Mouse (Mus musculus) lung, adult 2 months (tissue): ENCODE results near the gene Rap1gap. TPM values are rescaled to one million over a fixed set of nuclear protein-coding genes. Genes with fewer than 3 reads are reported as not detected.

Experiments
- DNase-seq: peaks from one replicate; pipeline ENCODE4 v3.0.0; 2022
- H3K4me1 ChIP-seq: fragments of 200-500 bp; 2 replicates; pipeline ENCODE4 v1.6.1; 2011; ENCODE audit warnings: low read length; ENCODE audit not compliant: control insufficient read depth, insufficient read depth
- H3K4me3 ChIP-seq: fragments of 200-500 bp; replicated peaks from 2 replicates; pipeline ENCODE3; 2011; ENCODE audit warnings: low read depth, mild to moderate bottlenecking, control low read depth, low read length; ENCODE audit errors: extremely low read depth
- CTCF ChIP-seq: fragments of 200-500 bp; IDR thresholded peaks from 2 replicates; pipeline ENCODE4 v1.5.1; 2011; ENCODE audit warnings: mild to moderate bottlenecking, low read length, control low read depth; ENCODE audit not compliant: insufficient read depth
- POLR2A ChIP-seq: fragments of 200-500 bp; IDR thresholded peaks from 2 replicates; pipeline ENCODE4 v1.6.1; 2011; ENCODE audit warnings: low read depth, mild to moderate bottlenecking, control low read depth, low read length, borderline replicate concordance; ENCODE audit errors: extremely low read depth
- WGBS: fragments of 180-500 bp; shearing (Covaris S2); methylation state at CpG from one replicate; pipeline ENCODE4 v1.1.7; 2018; 5-methylcytosine and 5-hydroxymethylcytosine counted together
- polyA plus RNA-seq: library from polyadenylated mRNA; depleted of rRNA; stranded (reverse); fragments of >200 nt; gene quantifications from 2 replicates; pipeline ENCODE4 v1.2.3, GENCODE M21; 2012

Rap1gap gene
- polyA plus RNA-seq, 1 experiment = 68.3 TPM

DNA sequence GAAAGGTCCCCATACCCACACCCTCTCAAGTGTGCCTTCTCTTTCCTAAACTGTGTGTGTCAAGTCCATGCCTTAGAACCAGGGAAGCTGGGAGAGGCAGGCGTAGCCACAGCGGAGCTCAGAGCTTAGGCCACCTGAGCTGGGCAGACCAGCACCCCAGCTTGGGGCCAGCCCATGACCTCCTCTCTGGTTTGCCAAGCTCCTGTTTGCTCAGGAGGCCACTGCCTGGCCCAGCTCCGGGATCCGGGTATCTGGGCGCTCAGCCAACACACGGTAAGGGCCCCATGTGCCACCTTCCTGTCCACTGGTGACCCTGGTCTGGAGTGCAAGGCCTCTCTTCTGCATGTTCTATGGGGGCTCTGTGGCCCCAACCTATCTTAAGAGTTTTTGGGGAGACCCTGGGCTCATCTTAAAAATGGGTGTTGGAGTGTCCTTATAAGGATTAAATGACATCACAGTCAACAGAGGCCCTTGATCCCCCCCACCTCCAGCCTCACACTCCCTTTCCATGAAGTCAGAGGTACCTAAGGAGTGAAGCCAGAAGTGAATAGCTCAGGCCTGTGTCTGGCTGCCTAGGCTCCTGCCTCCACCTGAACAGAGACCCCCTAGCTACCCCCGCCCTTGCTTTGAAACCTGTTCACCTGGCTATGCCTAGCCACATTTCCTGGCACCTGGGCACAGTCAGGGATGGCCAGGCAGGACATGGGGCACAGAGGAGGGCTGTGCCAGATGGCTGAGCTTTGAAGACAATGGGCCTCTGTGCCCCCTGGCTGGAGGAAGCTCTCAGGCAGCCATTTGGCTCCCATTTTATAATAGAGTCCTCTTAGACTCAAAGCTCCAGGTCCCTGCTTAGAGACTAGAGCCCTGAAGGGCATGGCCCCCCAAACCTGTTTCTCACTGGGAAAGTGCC lies 33.8 kb downstream of the Rap1gap start:
- H3K4me1 ChIP-seq = no peaks in the 10 kb centered on the region; the same call in 1 of the 2 replicates
- TF ChIP-seq CTCF = no peak
- TF ChIP-seq POLR2A = no peak; the same call in 1 of the 2 replicates
- no peak overlapping the region for H3K4me3 ChIP-seq
- peak; percentile 67 for DNase-seq
- 51% methylated on average over 7 of the region's 7 CpGs for WGBS

- 39% methylated on average over 21 of the region's 21 CpGs for WGBS
- TF ChIP-seq POLR2A (no peak), CTCF (no peak)
- Histone ChIP-seq H3K4me1 (no peaks in the 10 kb centered on the region; the same call in 1 of the 2 replicates), H3K4me3 (no peak overlapping the region)
- DNase-seq = peak; percentile 33
These were observed 35.0 kb downstream of the Rap1gap start for GRCm38 (mm10) chr4:137699264-137700211.

DNA sequence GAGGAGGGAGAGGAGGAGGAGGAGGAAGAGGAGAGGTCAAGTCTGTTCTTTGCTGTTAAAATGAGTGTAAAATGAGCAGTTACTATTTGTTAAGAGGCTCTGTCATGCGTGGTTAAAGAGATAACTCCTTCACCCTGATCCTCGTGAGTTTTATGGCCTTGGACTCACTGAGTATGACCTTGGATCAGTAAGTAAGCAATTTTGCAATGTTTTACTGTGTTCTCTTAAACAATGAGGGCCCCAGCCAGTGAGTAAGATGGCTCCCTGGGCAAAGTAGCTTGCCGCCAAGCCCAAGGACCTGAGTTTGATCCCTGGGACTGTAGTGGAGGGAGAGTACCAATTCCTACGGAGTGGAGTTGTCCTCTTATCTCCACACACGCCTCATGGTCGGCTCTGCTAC lies 36.4 kb downstream of the Rap1gap start:
- no peak for DNase-seq
- Histone ChIP-seq H3K4me3 (no peak overlapping the region), H3K4me1 (no peaks in the 10 kb centered on the region; the same call in 1 of the 2 replicates)
- 52% methylated on average over 6 of the region's 6 CpGs for WGBS
- TF ChIP-seq POLR2A (no peak), CTCF (no peak)

- DNase-seq = no peak
- no peak for TF ChIP-seq POLR2A
- TF ChIP-seq CTCF = no peak
- Histone ChIP-seq H3K4me1 (no peaks in the 10 kb centered on the region), H3K4me3 (no peak overlapping the region)
- 80% methylated on average over 5 of the region's 5 CpGs for WGBS
These were observed 38.6 kb downstream of the Rap1gap start for GRCm38 (mm10) chr4:137703077-137703476.

DNA sequence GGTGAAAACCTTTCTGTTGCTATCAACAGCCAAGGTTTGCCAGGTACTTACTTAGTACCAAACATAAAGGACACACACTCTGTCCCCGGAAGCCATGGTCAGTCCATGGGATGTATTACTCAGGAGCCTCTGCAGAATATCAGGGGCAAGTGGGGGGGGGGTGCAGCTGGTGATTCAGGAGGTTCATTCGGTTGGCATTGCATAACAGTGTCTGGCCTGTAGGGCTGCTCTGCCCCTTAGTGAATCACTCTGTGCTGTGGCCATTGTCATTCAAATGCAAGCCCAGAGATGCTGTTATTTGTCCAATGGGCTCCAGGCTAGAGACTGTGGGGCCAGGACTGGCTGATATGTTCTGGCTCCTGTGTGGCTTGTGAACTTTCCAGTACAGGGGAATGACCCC lies 40.0 kb downstream of the Rap1gap start:
- no peaks in the 10 kb centered on the region for H3K4me1 ChIP-seq
- 58% methylated on average over 2 of the region's 2 CpGs for WGBS
- H3K4me3 ChIP-seq = no peak overlapping the region
- TF ChIP-seq POLR2A (no peak), CTCF (no peak)
- DNase-seq = no peak

- Histone ChIP-seq H3K4me1 (no peaks in the 10 kb centered on the region), H3K4me3 (no peak overlapping the region)
- WGBS = 61% methylated on average over 5 of the region's 5 CpGs
These were observed 40.9 kb downstream of the Rap1gap start for GRCm38 (mm10) chr4:137705379-137705778.

DNA sequence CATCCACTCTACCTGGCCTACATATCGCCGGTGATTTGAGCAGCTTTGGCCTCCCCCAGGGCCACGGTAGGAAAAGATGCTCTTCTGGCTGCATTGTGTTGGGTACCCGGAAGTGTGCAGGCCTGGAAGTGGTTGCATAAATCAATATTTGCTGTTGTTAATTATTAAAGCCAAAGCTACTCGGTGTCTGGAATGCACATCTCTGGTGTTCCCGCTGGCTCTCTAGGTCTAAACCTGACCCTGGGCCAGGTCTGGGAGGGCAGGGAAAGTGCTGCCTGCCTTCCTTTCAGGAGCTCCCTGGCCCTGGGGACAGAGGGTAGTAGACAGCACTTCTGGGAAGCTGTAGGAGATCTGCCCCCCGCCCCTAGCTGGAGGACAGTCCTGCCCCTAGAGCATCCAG lies 42.0 kb downstream of the Rap1gap start:
- no peak for TF ChIP-seq POLR2A
- TF ChIP-seq CTCF = no peak
- DNase-seq = no peak
- peak overlapping the region; percentile 9 for H3K4me3 ChIP-seq
- no peaks in the 10 kb centered on the region for H3K4me1 ChIP-seq
- WGBS = 57% methylated on average over 7 of the region's 7 CpGs

More at GRCm38 (mm10) chr4:137705379-137705778, 40.9 kb downstream of the Rap1gap start:
- no peak for TF ChIP-seq POLR2A
- TF ChIP-seq CTCF = no peak
- DNase-seq = no peak

GRCm38 (mm10) chr4:137707216-137707990 lies 42.9 kb downstream of the Rap1gap start:
- TF ChIP-seq CTCF (no peak), POLR2A (peak; percentile 38; the same call in 1 of the 2 replicates)
- 5% methylated on average over 50 of the region's 52 CpGs for WGBS
- DNase-seq = peak; percentile 84
- Histone ChIP-seq H3K4me1 (no peaks in the 10 kb centered on the region), H3K4me3 (peak overlapping the region; percentile 50)
